Mouse (Mus musculus) neural tube, embryonic 13.5 days (tissue): ENCODE results near the gene Gpr156. TPM values are rescaled to one million over a fixed set of nuclear protein-coding genes. Genes with fewer than 3 reads are reported as not detected.
"Not testable (repeated sequence)": the region's sequence is repeated elsewhere in the genome, so short reads cannot be mapped to it uniquely, and the experiment has no call there.

Source experiments
- ATAC-seq: fragments of 200-750 bp; cut with Nextera tagmentation; 2 replicates; pipeline ENCODE4 v1.8.0; 2017; ENCODE audit warnings: low read depth, mild to moderate bottlenecking, moderate TSS enrichment, moderate library complexity
- H3K27ac ChIP-seq: fragments of 300-500 bp; sonication (generic); replicated peaks from 2 replicates; pipeline ENCODE4 v1.5.1; 2015; ENCODE audit warnings: moderate library complexity, mild to moderate bottlenecking, inconsistent platforms
- H3K27me3 ChIP-seq: fragments of 300-500 bp; sonication (generic); 2 replicates; pipeline ENCODE4 v1.6.1; 2015; ENCODE audit warnings: mild to moderate bottlenecking, inconsistent platforms
- H3K36me3 ChIP-seq: fragments of 300-500 bp; sonication (generic); 2 replicates; pipeline ENCODE4 v1.6.1; 2015; ENCODE audit warnings: mild to moderate bottlenecking, inconsistent platforms
- H3K4me1 ChIP-seq: fragments of 300-500 bp; sonication (generic); replicated peaks from 2 replicates; pipeline ENCODE4 v1.6.1; 2015; ENCODE audit warnings: inconsistent platforms
- H3K4me2 ChIP-seq: fragments of 300-500 bp; sonication (generic); 2 replicates; pipeline ENCODE4 v1.6.1; 2015; ENCODE audit warnings: inconsistent platforms, mild to moderate bottlenecking, moderate library complexity
- H3K4me3 ChIP-seq: fragments of 300-500 bp; sonication (generic); 2 replicates; pipeline ENCODE4 v1.5.1; 2015; ENCODE audit warnings: mild to moderate bottlenecking, inconsistent platforms
- H3K9ac ChIP-seq: fragments of 300-500 bp; sonication (generic); 2 replicates; pipeline ENCODE4 v1.6.1; 2015; ENCODE audit warnings: moderate library complexity, mild to moderate bottlenecking, inconsistent platforms
- H3K9me3 ChIP-seq: fragments of 300-500 bp; sonication (generic); 2 replicates; pipeline ENCODE4 v1.6.1; 2016; ENCODE audit warnings: inconsistent platforms
- WGBS: fragments of 180-500 bp; shearing (Covaris S2); methylation state at CpG from one replicate; pipeline ENCODE4 v1.1.7; 2015; 5-methylcytosine and 5-hydroxymethylcytosine counted together
- polyA plus RNA-seq: library from polyadenylated mRNA; unstranded; fragments of >200 nt; fragmentation: Nextera tagmentation; extraction: Ambion mirVana; gene quantifications from 2 replicates; pipeline ENCODE4 v1.2.1, GENCODE M21; 2015

The Gpr156 gene
- polyA plus RNA-seq, 1 experiment from 2014 or later: 6.9 TPM

DNA sequence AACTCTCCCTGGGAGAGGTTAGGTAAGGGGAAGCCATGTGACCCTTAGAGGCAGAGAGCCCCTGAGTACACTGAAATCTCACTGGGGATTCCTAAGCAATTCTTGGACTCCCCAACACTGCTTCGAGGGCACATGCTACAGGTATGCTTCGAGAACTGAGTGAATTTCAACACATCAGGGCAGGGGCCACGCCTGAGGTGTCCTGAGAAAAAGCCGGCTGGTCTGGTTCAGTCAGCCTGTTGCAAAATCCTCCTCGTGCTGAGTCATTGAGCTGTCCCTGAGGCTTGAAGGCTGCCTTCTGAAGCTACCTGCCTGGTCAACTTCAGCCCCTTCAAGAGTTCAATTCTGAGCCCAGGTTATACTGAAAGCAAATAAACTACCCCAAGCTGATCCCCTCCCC, 96.1 kb downstream of the Gpr156 start:
- H3K36me3 ChIP-seq: no peaks in the 10 kb centered on the region
- 0 out of 2 replicates have a peak, but pooled peaks have one; percentile 5 for ATAC-seq
- 0 out of 2 replicates have a peak, but pooled peaks cover 11% of the 10 kb centered on the region for H3K4me1 ChIP-seq
- no peak overlapping the region for H3K4me3 ChIP-seq
- 78% methylated on average over 5 of the region's 5 CpGs for WGBS
- H3K27ac ChIP-seq: no peak overlapping the region
- no peak overlapping the region for H3K4me2 ChIP-seq
- no peaks in the 10 kb centered on the region for H3K27me3 ChIP-seq
- H3K9ac ChIP-seq: no peak overlapping the region
- no peaks in the 10 kb centered on the region for H3K9me3 ChIP-seq

DNA sequence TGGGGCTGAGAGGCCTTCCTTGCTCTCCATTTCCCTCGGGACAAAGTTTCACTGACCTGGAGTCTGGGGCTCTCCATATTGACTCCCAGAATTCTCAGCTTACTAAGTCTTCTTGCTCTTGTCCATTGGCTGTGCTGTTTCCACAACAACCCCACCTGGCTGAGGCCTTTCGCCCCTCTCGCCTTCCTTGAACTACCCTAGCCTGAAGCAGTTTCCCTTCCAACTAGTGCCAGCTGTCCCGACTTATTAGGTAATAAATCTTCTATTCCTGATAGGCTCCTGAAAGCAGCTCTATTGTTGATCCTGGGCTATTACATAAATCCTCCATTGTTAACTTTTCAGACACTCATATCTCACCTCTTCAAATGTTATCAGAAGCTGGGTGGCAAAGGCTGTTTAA, 96.6 kb downstream of the Gpr156 start:
- 17% methylated on average over 4 of the region's 4 CpGs for WGBS
- peak; percentile 59 for ATAC-seq
- H3K36me3 ChIP-seq: no peaks in the 10 kb centered on the region
- 0 out of 2 replicates have a peak, but pooled peaks cover 11% of the 10 kb centered on the region for H3K4me1 ChIP-seq
- H3K27me3 ChIP-seq: no peaks in the 10 kb centered on the region
- H3K9ac ChIP-seq: no peak overlapping the region
- no peak overlapping the region for H3K27ac ChIP-seq
- H3K4me2 ChIP-seq: no peak overlapping the region
- no peak overlapping the region for H3K4me3 ChIP-seq
- no peaks in the 10 kb centered on the region for H3K9me3 ChIP-seq

DNA sequence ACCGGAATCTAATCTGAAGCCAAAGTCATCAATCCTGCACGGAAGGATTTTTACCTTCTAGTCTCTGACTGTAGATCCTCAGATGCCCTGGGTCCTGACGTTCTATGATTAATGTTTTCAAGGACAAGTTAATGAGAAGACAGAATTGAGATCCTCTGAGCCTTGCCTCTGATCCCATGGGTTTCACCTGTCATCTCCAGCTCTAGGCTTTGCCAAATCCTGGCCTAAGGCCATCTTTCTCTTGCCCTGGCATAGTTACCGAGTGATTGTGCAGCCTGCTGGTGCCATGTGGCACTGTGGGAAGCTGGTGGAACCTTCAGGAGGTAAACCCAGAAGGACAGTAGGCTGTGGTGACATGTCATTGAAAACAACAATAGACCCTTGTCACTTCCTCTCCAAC, 98.7 kb downstream of the Gpr156 start:
- Histone ChIP-seq H3K36me3 (no peaks in the 10 kb centered on the region), H3K4me3 (no peak overlapping the region), H3K27ac (no peak overlapping the region), H3K9ac (no peak overlapping the region), H3K27me3 (no peaks in the 10 kb centered on the region), H3K4me2 (no peak overlapping the region), H3K4me1 (peaks cover 13% of the 10 kb centered on the region; the same call in 1 of the 2 replicates), H3K9me3 (no peaks in the 10 kb centered on the region)
- 78% methylated on average over 4 of the region's 4 CpGs for WGBS
- ATAC-seq: no peak

DNA sequence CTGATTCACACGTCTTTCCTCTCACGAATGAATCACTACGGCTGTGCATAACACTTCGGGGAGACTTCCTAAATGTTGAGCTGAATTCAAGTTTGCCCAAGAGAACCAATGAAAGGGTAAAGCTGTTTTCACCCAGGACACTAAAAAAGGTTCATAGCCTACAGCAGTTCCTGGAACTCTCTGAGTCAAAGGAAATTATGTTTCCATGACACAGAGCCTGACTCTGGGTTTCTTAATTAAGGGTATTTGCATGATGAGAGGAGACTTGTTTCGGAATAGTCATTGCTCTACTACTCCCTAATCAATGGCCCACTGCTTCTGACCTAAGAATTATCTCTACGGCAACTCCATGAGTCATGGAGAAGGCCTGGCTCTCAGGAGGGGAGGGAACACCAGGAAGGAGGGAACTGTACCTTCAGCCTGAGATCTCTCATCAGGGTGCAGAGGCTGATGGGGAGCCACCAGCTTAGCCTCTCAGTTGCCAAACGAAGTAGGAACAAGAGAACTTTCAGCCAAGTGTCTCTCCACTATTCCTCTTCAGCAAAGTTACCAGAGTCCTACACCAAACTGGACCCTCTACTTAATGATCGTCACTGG, 100.7 kb downstream of the Gpr156 start:
- Histone ChIP-seq H3K4me3 (no peak overlapping the region), H3K4me1 (peaks cover 13% of the 10 kb centered on the region; the same call in 1 of the 2 replicates), H3K4me2 (no peak overlapping the region), H3K9me3 (no peaks in the 10 kb centered on the region), H3K36me3 (no peaks in the 10 kb centered on the region), H3K27me3 (no peaks in the 10 kb centered on the region), H3K9ac (no peak overlapping the region), H3K27ac (no peak overlapping the region)
- 88% methylated on average over 8 of the region's 8 CpGs for WGBS
- ATAC-seq: no peak

DNA sequence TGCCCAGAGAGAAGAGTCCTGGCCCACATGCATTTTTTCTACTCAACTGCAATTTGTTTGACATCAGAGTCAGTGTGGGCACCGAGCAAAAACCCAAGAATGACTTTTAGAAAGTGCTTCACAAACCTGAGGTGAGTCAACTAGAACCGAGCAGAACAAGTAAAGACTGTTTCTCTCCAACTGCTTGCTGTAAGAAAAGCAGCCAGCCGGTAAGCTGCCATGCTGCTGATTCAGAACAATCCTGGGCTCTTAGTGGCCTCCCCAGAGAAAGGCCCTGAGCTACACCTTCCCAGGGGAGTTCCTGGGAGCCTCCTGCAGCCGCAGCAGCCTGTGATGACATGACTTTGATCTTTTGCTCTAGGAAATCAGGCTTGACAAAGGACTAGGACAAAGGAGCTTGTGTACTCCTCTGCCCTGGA, 101.7 kb downstream of the Gpr156 start:
- peaks cover 10% of the 10 kb centered on the region; the same call in 1 of the 2 replicates for H3K4me1 ChIP-seq
- no peaks in the 10 kb centered on the region for H3K9me3 ChIP-seq
- WGBS: 42% methylated on average over 4 of the region's 4 CpGs
- H3K27me3 ChIP-seq: no peaks in the 10 kb centered on the region
- H3K4me2 ChIP-seq: no peak overlapping the region
- ATAC-seq: no peak
- H3K27ac ChIP-seq: no peak overlapping the region
- H3K4me3 ChIP-seq: no peak overlapping the region
- no peaks in the 10 kb centered on the region for H3K36me3 ChIP-seq
- H3K9ac ChIP-seq: no peak overlapping the region

DNA sequence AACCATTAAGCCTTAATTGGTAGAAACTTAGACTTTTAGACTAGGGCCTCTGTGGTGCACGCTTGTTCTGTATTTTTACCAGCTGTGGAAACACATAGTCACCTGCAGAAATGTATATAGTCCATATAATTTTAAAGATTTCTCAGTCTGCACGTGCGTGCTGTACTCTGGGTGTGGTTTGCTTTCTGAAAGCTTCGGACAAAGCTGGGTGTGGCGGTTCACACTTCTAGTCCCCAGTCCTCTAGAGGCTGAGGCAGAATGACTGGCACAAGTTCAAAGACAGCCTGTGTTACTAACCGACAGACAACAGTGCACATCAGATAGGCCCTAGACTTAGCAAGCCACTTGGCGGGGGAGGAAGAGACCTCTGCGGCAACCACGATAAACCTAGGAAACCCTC, 116.3 kb downstream of the Gpr156 start:
- no peaks in the 10 kb centered on the region for H3K4me1 ChIP-seq
- no peak overlapping the region for H3K4me2 ChIP-seq
- 91% methylated on average over 9 of the region's 9 CpGs for WGBS
- no peaks in the 10 kb centered on the region for H3K27me3 ChIP-seq
- no peak for ATAC-seq
- no peaks in the 10 kb centered on the region for H3K9me3 ChIP-seq
- H3K9ac ChIP-seq: no peak overlapping the region
- H3K36me3 ChIP-seq: no peaks in the 10 kb centered on the region
- H3K4me3 ChIP-seq: no peak overlapping the region
- H3K27ac ChIP-seq: no peak overlapping the region

DNA sequence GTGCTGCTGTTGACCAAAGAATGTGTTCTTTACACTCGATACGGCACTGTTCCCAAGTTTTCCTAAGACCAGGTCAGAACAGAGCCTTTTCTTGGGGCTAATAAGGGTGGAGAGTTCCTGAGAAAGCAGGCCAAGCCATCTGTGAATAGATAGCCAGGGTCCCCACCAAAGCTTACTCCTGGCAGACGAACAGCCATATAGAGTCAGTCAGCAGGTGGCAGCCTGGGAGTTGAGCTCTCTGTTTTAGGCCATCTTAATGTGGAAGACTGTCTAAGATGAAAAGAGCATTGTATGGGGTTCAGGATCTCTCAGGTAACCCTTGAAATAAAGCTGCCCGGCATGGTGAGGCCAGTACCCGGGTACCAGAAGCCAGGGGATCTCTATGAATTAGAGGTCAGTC, 116.8 kb downstream of the Gpr156 start:
- no peak for ATAC-seq
- WGBS: 79% methylated on average over 5 of the region's 5 CpGs
- no peaks in the 10 kb centered on the region for H3K4me1 ChIP-seq
- no peak overlapping the region for H3K27ac ChIP-seq
- H3K36me3 ChIP-seq: no peaks in the 10 kb centered on the region
- no peak overlapping the region for H3K4me2 ChIP-seq
- no peaks in the 10 kb centered on the region for H3K9me3 ChIP-seq
- no peaks in the 10 kb centered on the region for H3K27me3 ChIP-seq
- H3K9ac ChIP-seq: no peak overlapping the region
- H3K4me3 ChIP-seq: no peak overlapping the region

DNA sequence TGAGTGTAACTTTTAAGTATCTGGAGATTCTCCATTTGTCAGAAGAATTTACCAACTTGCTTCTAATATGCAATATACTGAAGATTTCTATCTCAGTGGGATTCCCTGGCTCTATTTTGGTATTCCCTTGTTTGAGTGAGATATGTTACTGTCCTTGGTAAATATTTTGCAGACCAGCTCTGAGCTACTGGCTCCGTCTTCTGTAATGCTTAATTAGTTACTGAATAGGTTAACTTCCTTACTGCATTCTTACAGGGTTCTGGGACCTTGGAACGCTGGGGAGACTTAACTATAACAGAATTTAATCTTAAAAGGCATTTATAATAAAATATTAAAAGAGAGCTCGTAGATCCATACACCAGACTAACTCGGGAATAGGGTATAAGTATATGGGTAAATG, 121.8 kb downstream of the Gpr156 start:
- not testable (repeated sequence) for H3K36me3 ChIP-seq, H3K4me3 ChIP-seq, H3K27me3 ChIP-seq, H3K4me2 ChIP-seq, H3K9ac ChIP-seq, ATAC-seq, H3K27ac ChIP-seq, H3K9me3 ChIP-seq, H3K4me1 ChIP-seq
- WGBS: 87% methylated on average over 4 of the region's 4 CpGs

DNA sequence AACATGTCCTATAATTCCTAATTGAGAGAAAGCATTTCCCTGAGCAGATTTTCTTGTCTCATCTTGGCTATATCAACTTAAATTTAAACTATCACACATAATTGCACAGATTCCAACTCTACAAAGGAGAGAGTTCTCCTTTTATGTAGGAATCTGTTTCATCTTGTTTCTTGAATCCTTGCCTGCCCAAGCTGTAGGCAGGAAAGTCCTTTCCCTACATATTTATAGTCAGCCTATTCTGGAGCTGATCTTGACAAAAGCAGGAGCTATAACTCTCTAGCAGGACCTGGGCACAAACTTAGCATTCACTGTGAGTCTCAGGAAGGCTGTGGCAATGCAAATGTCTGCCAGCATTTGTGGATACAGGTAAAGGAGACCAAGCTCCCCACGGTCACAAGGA, 125.9 kb downstream of the Gpr156 start:
- Histone ChIP-seq H3K27me3 (no peaks in the 10 kb centered on the region), H3K4me1 (no peaks in the 10 kb centered on the region), H3K36me3 (no peaks in the 10 kb centered on the region), H3K27ac (no peak overlapping the region), H3K9me3 (no peaks in the 10 kb centered on the region), H3K9ac (no peak overlapping the region), H3K4me3 (no peak overlapping the region), H3K4me2 (no peak overlapping the region)
- 93% methylated on average over 1 of the region's 1 CpGs for WGBS
- no peak for ATAC-seq

DNA sequence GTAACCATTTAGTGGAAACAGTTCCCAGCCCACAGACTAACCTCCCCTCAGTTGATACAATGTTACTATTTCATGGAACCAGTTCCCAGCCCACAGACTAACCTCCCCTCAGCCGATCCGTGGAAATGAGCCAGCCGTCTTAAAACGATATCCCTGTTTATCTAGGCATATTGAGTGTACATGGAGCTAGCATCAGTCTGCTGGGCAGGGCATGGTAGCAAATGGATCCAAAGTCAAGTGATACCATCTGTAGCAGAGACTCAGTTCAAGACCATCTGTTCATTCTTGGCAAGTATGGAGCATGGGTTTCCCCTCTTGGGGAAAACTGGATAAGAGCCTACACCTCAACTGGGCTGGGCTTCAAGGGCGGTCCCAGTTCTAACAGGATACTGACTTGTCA, 128.3 kb downstream of the Gpr156 start:
- Histone ChIP-seq H3K9ac (no peak overlapping the region), H3K4me2 (no peak overlapping the region), H3K4me3 (no peak overlapping the region), H3K27ac (no peak overlapping the region), H3K4me1 (no peaks in the 10 kb centered on the region), H3K36me3 (no peaks in the 10 kb centered on the region), H3K9me3 (no peaks in the 10 kb centered on the region), H3K27me3 (no peaks in the 10 kb centered on the region)
- 87% methylated on average over 5 of the region's 5 CpGs for WGBS
- no peak for ATAC-seq

DNA sequence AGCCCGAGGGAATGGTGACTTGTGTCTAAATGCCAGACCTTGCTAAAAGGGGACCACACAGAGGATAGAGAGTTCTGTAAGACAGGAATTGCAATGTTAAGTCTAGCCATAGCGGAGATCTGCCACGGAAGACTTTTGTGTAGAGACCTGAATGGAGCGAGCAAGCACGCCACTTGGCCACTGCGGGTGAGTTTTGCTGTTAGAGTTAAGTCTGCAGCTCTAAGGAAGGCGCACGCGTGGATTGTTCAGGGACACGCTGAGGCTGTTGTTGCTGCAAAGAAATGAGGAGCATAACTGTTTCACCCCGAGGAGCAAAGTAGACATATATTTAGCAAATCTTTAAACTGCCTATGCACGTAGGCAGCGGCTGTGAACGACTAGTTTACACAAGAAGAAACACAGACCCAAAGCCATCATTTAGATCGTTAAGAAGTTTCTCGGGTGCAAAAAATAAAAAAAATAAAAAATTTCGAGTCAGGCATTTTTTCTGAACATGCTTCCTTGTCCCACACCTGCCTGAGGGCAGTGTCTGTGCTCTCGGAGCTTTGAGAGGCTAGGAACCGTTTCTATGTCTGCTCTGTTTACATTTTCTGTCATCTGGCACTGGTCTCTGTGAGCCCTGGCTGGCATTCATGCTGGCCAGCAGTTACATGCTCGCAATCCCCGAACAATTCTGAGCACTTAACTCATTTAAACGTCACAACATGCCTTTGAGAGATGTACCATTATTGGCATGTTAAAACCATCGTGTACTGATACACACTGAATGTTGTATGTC, 131.7 kb downstream of the Gpr156 start:
- Histone ChIP-seq H3K36me3 (no peaks in the 10 kb centered on the region), H3K27me3 (no peaks in the 10 kb centered on the region), H3K9me3 (no peaks in the 10 kb centered on the region), H3K4me3 (no peak overlapping the region), H3K4me2 (no peak overlapping the region), H3K9ac (no peak overlapping the region), H3K4me1 (no peaks in the 10 kb centered on the region), H3K27ac (no peak overlapping the region)
- whole genome bisulfite sequencing: 78% methylated on average over 23 of the region's 23 CpGs
- ATAC-seq: no peak
